Mouse (Mus musculus): ENCODE results near the gene I830077J02Rik.

Gene I830077J02Rik

GRCm38 (mm10) chr3:105893941-105894391 is 38.5 kb downstream of the I830077J02Rik start:
- DNase-seq (ENCODE audit: low read depth, low spot score) = peak; percentile 79

GRCm38 (mm10) chr3:105892572-105893495 is 39.6 kb downstream of the I830077J02Rik start:
- DNase-seq (ENCODE audit: low read depth, low spot score) = no peak

GRCm38 (mm10) chr3:105891760-105892571 is 40.5 kb downstream of the I830077J02Rik start:
- peak; percentile 12 for DNase-seq (ENCODE audit: low read depth, low spot score)

GRCm38 (mm10) chr3:105891141-105891540 is 41.3 kb downstream of the I830077J02Rik start:
- DNase-seq (ENCODE audit: low read depth, low spot score) = peak; percentile 71

- DNase-seq (ENCODE audit: low read depth, low spot score) = no peak
Observed at GRCm38 (mm10) chr3:105890220-105890619, 42.2 kb downstream of the I830077J02Rik start.

- no peak for DNase-seq (ENCODE audit: low read depth, low spot score)
Observed at GRCm38 (mm10) chr3:105888961-105889360, 43.5 kb downstream of the I830077J02Rik start.

GRCm38 (mm10) chr3:105883111-105883510 is 49.4 kb downstream of the I830077J02Rik start:
- DNase-seq (ENCODE audit: low read depth, low spot score) = no peak

GRCm38 (mm10) chr3:105882105-105882504 is 50.4 kb downstream of the I830077J02Rik start:
- DNase-seq (ENCODE audit: low read depth, low spot score) = no peak

- no peak for DNase-seq (ENCODE audit: low read depth, low spot score)
Observed at GRCm38 (mm10) chr3:105880419-105880818, 52.0 kb downstream of the I830077J02Rik start.

- no peak for DNase-seq (ENCODE audit: low read depth, low spot score)
Observed at GRCm38 (mm10) chr3:105878751-105879150, 53.7 kb downstream of the I830077J02Rik start.

- DNase-seq (ENCODE audit: low read depth, low spot score) = no peak
Observed at GRCm38 (mm10) chr3:105877919-105878318, 54.5 kb downstream of the I830077J02Rik start.

- no peak for DNase-seq (ENCODE audit: low read depth, low spot score)
Observed at GRCm38 (mm10) chr3:105877252-105877803, 55.1 kb downstream of the I830077J02Rik start.

- DNase-seq (ENCODE audit: low read depth, low spot score) = no peak
Observed at GRCm38 (mm10) chr3:105876022-105876421, 56.4 kb downstream of the I830077J02Rik start.
